Mouse (Mus musculus): Measurements from ENCODE around the gene Gm49387.
"Not testable (repeated sequence)": the region's sequence is repeated elsewhere in the genome, so short reads cannot be mapped to it uniquely, and the experiment has no call there.

Gene Gm49387

DNA sequence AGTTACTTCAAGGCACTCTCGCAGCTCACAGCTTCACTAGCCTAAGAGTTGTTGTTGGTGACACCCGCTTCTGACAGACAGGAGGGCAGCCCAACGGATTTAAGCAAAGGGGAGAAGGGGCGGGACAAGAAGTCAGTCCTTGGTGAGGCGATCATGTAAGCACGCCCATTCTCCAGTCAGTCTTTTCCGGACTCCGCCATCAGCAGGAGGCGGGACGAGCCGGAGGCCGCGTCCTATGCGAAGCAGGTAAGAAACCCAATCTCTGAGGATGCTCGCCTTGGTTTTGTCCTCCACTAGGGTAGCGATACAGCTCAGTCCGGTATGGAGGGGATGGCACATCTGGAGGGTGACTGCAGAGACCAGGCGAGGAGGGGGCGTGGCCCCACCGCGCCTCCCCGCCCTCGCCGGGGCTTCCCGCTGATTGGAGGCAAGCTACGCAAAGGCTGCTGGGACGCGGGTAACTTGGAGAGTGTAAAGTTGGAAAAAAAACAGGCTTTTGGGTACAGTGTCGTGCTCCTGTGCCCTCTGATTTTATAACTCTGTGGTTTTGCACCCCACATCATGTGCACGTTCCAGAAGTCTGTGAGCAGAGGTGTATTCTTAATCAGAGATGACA lies 320 bp upstream of the Gm49387 start, which contains the start of the genes Btd and Hacl1:
TSS of gene Btd (plus strand) at position 139 of the 616 bp plus-strand sequence.
TSS of gene Hacl1 (minus strand) at position 397 of the 616 bp plus-strand sequence.
- DNase-seq (ENCODE audit: low spot score), result peak; percentile 73

- no peak for DNase-seq (ENCODE audit: low spot score)
Observed at GRCm38 (mm10) chr14:31630677-31631076, 10.0 kb downstream of the Gm49387 start.

- DNase-seq (ENCODE audit: low spot score), result no peak
Observed at GRCm38 (mm10) chr14:31622748-31623147, 17.9 kb downstream of the Gm49387 start.

DNA sequence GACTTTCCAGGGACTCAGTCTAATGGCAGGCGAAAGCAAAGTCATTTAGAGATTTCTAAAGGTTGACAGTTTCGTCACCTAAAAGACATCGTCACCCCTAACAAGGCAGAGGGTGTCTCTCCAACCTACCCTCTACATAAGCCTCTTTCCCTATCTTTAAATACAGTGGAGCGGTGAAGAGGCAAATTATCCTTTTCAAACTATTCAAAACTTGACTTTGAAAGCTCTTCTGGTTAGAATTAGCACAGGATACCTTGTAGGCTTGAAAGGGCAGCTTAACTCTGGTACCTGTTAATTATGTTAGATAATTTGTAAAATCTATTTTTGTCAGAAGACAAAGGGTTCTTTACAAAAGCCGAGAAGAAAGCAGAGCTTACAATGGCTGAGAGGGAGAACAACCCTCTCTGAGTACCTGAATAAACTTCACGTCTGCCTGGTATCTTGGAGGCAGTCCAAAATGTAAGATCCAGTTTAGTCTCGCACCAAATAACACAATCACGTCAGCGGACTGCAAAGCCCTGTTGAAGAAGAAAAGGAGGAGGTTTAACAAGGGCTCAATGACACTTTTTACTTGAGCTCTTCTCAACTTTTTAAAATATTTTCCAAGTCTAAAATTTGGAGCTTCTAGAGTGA lies 20.0 kb downstream of the Gm49387 start:
- DNase-seq (ENCODE audit: low spot score), result no peak

DNA sequence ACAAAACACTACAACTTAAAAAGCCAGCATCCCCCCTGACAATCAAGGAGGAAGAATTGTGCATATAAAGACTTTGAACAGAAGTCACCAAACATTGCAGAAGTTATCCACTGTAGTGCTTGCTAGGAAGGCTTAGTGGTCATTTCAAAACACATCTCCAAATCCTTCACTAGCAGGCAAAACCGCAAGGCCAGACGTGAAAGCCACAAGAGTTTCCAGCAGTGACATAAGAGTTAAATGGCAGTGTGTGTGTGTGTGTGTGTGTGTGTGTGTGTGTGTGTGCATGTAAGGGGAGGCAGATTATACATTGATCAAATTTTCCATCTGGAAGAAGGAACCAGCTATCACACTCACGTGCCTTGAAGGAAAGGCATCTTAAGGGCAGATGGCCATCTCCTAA lies 22.7 kb downstream of the Gm49387 start:
- DNase-seq (ENCODE audit: low spot score), result no peak

GRCm38 (mm10) chr14:31617204-31617603 lies 23.5 kb downstream of the Gm49387 start:
- no peak for DNase-seq (ENCODE audit: low spot score)

GRCm38 (mm10) chr14:31613671-31614070 lies 27.0 kb downstream of the Gm49387 start:
- no peak for DNase-seq (ENCODE audit: low spot score)

DNA sequence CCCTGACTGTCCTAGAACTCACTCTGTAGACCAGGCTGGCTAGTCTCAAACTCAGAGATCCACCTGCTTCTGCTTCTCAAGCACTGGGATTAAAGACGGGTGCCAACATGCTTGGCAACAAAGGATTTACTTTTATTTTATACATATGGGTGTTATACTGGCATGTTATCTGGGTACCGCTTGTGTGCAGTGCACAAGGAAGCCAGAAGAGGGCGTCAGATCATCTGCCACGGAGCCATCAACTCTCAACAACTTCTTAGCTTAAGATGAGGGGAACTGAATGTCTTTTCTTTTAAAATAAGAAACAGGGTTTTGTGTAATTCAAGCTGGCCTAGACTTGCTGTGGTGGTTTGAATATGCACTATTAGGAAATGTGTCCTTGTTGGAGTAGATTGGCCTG lies 28.7 kb downstream of the Gm49387 start:
- DNase-seq (ENCODE audit: low spot score), result no peak

- no peak for DNase-seq (ENCODE audit: low spot score)
Observed at GRCm38 (mm10) chr14:31605514-31605913, 35.2 kb downstream of the Gm49387 start.

- DNase-seq (ENCODE audit: low spot score), result peak; percentile 19
Observed at GRCm38 (mm10) chr14:31604916-31605315, 35.8 kb downstream of the Gm49387 start.

- DNase-seq (ENCODE audit: low spot score), result not testable (repeated sequence)
Observed at GRCm38 (mm10) chr14:31602616-31602979, 38.1 kb downstream of the Gm49387 start.

GRCm38 (mm10) chr14:31601908-31602615 lies 38.6 kb downstream of the Gm49387 start:
- DNase-seq (ENCODE audit: low spot score), result no peak

- no peak for DNase-seq (ENCODE audit: low spot score)
Observed at GRCm38 (mm10) chr14:31597446-31597845, 43.2 kb downstream of the Gm49387 start.

DNA sequence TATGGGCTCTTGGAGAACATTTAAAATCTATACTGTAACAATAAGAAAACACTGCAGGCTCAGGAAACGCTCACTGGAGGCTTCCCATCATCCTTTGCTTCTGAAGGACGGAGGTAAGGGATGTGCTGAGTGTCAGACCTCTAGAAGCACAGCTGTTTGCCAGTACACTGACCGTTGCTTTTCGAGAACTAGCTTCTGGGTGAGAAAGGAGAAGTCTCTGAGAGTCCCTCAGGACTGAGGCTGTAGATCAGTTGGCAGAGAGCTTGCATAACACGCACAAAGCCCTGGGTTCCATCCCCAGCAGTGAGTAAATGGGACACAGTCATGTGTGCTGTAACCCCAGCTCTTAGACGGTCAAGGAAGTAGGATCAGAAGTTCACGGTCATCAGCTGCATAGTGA lies 44.3 kb downstream of the Gm49387 start:
- no peak for DNase-seq (ENCODE audit: low spot score)

GRCm38 (mm10) chr14:31594693-31595092 lies 46.0 kb downstream of the Gm49387 start:
- no peak for DNase-seq (ENCODE audit: low spot score)

- DNase-seq (ENCODE audit: low spot score), result no peak
Observed at GRCm38 (mm10) chr14:31593036-31593435, 47.6 kb downstream of the Gm49387 start.

DNA sequence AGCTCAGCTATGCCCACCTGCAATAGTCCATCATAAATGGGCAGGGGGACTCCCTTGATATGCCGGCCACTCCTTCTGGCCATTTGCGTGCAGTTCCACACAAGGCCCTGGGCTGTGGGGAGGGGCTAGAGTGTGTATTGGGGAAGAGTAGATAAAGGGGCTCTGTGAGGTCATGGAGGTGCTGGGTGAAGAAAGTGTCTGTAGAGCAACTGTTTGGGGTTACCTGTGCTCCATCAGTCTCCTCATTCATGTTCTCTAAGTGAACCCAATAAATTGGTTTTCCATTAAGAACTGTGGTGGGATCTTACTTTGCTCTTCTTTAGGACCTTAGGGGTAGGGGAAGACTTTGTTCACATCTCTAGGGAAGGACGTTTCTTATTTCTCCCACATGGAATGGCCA lies 49.4 kb downstream of the Gm49387 start, which contains the start of gene Colq:
TSS of gene Colq (minus strand) at position 101 of the 400 bp plus-strand sequence.
- no peak for DNase-seq (ENCODE audit: low spot score)

- DNase-seq (ENCODE audit: low spot score), result no peak
Observed at GRCm38 (mm10) chr14:31586451-31586850, 54.2 kb downstream of the Gm49387 start.

- DNase-seq (ENCODE audit: low spot score), result no peak
Observed at GRCm38 (mm10) chr14:31583082-31583481, 57.6 kb downstream of the Gm49387 start.

- DNase-seq (ENCODE audit: low spot score), result no peak
Observed at GRCm38 (mm10) chr14:31577966-31578735, 62.5 kb downstream of the Gm49387 start.

DNA sequence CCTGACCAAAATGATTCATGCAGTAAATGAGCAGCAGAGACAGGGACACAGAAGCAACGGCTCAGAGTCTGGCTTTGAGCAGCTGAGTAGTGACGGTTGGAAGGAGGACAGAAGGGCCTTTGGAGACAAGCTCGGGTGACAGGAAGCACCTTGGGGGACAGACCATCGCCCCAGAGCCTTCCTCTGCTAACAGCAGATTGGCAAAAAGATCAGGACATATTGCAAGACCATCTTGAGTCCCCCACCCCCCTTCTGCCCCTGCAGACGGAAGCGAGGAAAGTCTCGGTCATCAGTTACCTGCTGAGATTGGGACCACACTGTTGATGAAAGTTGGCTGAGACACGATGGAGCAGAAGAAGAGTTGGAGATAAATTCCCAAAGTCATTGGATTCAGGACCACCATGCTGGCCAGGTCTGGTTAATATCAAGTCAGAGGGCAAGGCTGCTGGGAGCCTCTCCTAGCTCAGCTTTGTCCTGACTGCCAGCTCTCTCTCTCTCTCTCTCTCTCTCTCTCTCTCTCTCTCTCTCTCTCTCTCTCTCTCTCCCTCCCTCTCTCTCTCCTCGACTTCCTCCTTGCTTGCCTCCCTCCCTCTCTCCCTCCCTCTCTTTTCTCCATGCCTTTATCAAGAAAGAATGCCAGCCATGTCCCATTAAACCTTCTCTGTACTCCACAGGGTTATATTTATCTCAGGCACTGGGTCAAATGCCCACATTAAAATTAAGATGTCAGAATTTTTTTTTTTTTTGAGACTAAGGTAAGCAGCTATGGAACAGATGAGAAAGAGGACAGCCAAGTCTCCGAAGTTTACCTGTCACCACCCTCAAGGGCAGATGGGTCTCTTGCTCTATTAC lies 63.6 kb downstream of the Gm49387 start:
- DNase-seq (ENCODE audit: low spot score), result no peak

Measured in ovary, postnatal 14 days (tissue).